Mouse (Mus musculus) ES-Bruce4 (cell line): ENCODE results near the gene Megf8.

Experiments used
- CTCF ChIP-seq: IDR thresholded peaks from one replicate; pipeline ENCODE4 v1.8.1; 2011; ENCODE audit warnings: low read depth, low read length
- EP300 ChIP-seq: IDR thresholded peaks from 2 replicates; pipeline ENCODE4 v1.6.1; 2011; ENCODE audit warnings: low read depth, low read length; ENCODE audit not compliant: insufficient read depth
- POLR2A ChIP-seq: IDR thresholded peaks from one replicate; pipeline ENCODE4 v1.8.1; 2011; ENCODE audit warnings: low read length; ENCODE audit not compliant: insufficient read depth

DNA sequence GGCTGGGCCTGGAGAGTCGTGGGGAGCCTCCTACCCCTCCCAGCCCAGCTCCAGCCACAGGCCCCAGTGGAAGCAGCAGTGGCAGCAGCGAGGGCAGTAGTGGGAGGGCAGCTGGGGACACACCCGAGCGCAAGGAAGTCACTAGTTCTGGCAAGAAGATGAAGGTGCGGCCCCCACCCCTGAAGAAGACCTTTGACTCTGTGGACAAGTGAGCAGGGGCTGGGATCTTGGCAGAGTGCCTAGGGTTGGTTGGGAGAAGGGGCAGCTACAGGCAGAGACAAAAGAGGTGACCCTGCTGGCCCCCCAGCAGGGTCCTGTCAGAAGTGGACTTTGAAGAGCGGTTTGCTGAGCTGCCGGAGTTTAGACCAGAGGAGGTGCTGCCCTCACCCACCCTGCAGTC is 24.9 kb upstream of the Megf8 start:
- no peak for TF ChIP-seq CTCF
- TF ChIP-seq EP300: no peak
- TF ChIP-seq POLR2A: no peak
